18 mouse cellular contexts compared by ENCODE assay signal in genomic region chr19:23034117-23034516, GRCm38 (mm10).
DNase-seq lines count a peak whose midpoint lies in the region; ATAC-seq and TF ChIP-seq lines count a peak whose summit lies in the region.
"Had no signal": no experiment of that assay in that cellular context is flagged by ENCODE, and none has a peak within 500 bp of the region (broad histone marks: within the 10 kb centered on the region; RNA-seq: fewer than 3 reads in every experiment).

No protein-coding gene starts in this region.

- no peak overlapping the region for H3K9ac ChIP-seq in intestine, embryonic 14.5 days (ENCODE audit: low read length)
- no peak overlapping the region for H3K9ac ChIP-seq in intestine, embryonic 16.5 days (ENCODE audit: low read depth, low read length)
- H3K9ac ChIP-seq in liver, postnatal 0 days (replicated peaks), result no peak overlapping the region
- no peak overlapping the region for H3K9ac ChIP-seq in liver, embryonic 11.5 days (ENCODE audit: low read depth, low read length)
- H3K9ac ChIP-seq: embryonic facial prominence, embryonic 13.5 days; forebrain, embryonic 12.5 days; heart, embryonic 13.5 days; hindbrain, embryonic 15.5 days had no signal

- H3K27me3 ChIP-seq in intestine, embryonic 14.5 days (replicated peaks; ENCODE audit: control insufficient read depth, insufficient read depth, low read length), result no peaks in the 10 kb centered on the region
- no peaks in the 10 kb centered on the region for H3K27me3 ChIP-seq in intestine, embryonic 16.5 days (replicated peaks; ENCODE audit: control insufficient read depth, insufficient read depth, low read length)
- no peaks in the 10 kb centered on the region for H3K27me3 ChIP-seq in liver, postnatal 0 days (ENCODE audit: insufficient read depth, low read length)
- H3K27me3 ChIP-seq in liver, embryonic 11.5 days (replicated peaks; ENCODE audit: control insufficient read depth, insufficient read depth, low read length), result no peaks in the 10 kb centered on the region
- H3K27me3 ChIP-seq: embryonic facial prominence, embryonic 13.5 days; forebrain, embryonic 12.5 days; heart, embryonic 13.5 days; hindbrain, embryonic 15.5 days had no signal

- H3K4me3 ChIP-seq in intestine, embryonic 14.5 days (ENCODE audit: low read depth, low read length), result no peak overlapping the region
- H3K4me3 ChIP-seq in intestine, embryonic 16.5 days (ENCODE audit: low read length), result no peak overlapping the region
- H3K4me3 ChIP-seq in liver, postnatal 0 days (ENCODE audit: low read depth, low read length), result no peak overlapping the region
- no peak overlapping the region for H3K4me3 ChIP-seq in liver, embryonic 11.5 days (ENCODE audit: low read depth, low read length)
- H3K4me3 ChIP-seq: embryonic facial prominence, embryonic 13.5 days; forebrain, embryonic 12.5 days; heart, embryonic 13.5 days; hindbrain, embryonic 15.5 days had no signal

- H3K9me3 ChIP-seq in intestine, embryonic 14.5 days (ENCODE audit: control insufficient read depth, low read length), result peaks cover 3% of the 10 kb centered on the region; the same call in 1 of the 2 replicates
- H3K9me3 ChIP-seq in intestine, embryonic 16.5 days (ENCODE audit: control insufficient read depth, low read length), result no peaks in the 10 kb centered on the region
- H3K9me3 ChIP-seq in liver, postnatal 0 days (ENCODE audit: low read length), result no peaks in the 10 kb centered on the region
- H3K9me3 ChIP-seq in liver, embryonic 11.5 days (ENCODE audit: control insufficient read depth, low read length), result no peaks in the 10 kb centered on the region
- H3K9me3 ChIP-seq: embryonic facial prominence, embryonic 13.5 days; forebrain, embryonic 12.5 days; heart, embryonic 13.5 days; hindbrain, embryonic 15.5 days had no signal

- no peak overlapping the region for H3K4me2 ChIP-seq in intestine, embryonic 14.5 days (ENCODE audit: low read length)
- H3K4me2 ChIP-seq in intestine, embryonic 16.5 days (ENCODE audit: low read depth, low read length), result no peak overlapping the region
- no peak overlapping the region for H3K4me2 ChIP-seq in liver, postnatal 0 days (ENCODE audit: low read depth, low read length)
- H3K4me2 ChIP-seq in liver, embryonic 11.5 days, result no peak overlapping the region
- H3K4me2 ChIP-seq: embryonic facial prominence, embryonic 13.5 days; forebrain, embryonic 12.5 days; heart, embryonic 13.5 days; hindbrain, embryonic 15.5 days had no signal

- H3K4me1 ChIP-seq in intestine, embryonic 14.5 days (replicated peaks; ENCODE audit: control insufficient read depth, insufficient read depth, low read length), result no peaks in the 10 kb centered on the region
- H3K4me1 ChIP-seq in intestine, embryonic 16.5 days (ENCODE audit: control insufficient read depth, insufficient read depth, low read length), result no peaks in the 10 kb centered on the region
- peaks cover 18% of the 10 kb centered on the region for H3K4me1 ChIP-seq in liver, postnatal 0 days (ENCODE audit: insufficient read depth)
- no peaks in the 10 kb centered on the region for H3K4me1 ChIP-seq in liver, embryonic 11.5 days (replicated peaks; ENCODE audit: control insufficient read depth, insufficient read depth, low read length)
- H3K4me1 ChIP-seq: embryonic facial prominence, embryonic 13.5 days; heart, embryonic 13.5 days had no signal

- no peak for TF ChIP-seq CTCF in liver, postnatal 0 days (IDR thresholded peaks at IDR 0.05; ENCODE audit: low read depth)

- 84% methylated on average over 5 of the region's 5 CpGs for WGBS in intestine, embryonic 14.5 days
- WGBS in intestine, embryonic 16.5 days, result 75% methylated on average over 5 of the region's 5 CpGs
- 54% methylated on average over 5 of the region's 5 CpGs for WGBS in liver, postnatal 0 days (ENCODE audit: insufficient replicate concordance)
- WGBS in liver, embryonic 11.5 days, result 67% methylated on average over 5 of the region's 5 CpGs

- no peak for TF ChIP-seq EP300 in liver, postnatal 0 days (IDR thresholded peaks at IDR 0.05; ENCODE audit: low read depth)

- H3K36me3 ChIP-seq in intestine, embryonic 14.5 days (ENCODE audit: control insufficient read depth, insufficient read depth, low read length), result no peaks in the 10 kb centered on the region
- no peaks in the 10 kb centered on the region for H3K36me3 ChIP-seq in intestine, embryonic 16.5 days (ENCODE audit: control insufficient read depth, insufficient read depth, low read length)
- H3K36me3 ChIP-seq in liver, postnatal 0 days (replicated peaks; ENCODE audit: insufficient read depth, low read length), result no peaks in the 10 kb centered on the region
- H3K36me3 ChIP-seq in liver, embryonic 11.5 days (ENCODE audit: control insufficient read depth, insufficient read depth, low read length), result no peaks in the 10 kb centered on the region
- H3K36me3 ChIP-seq: embryonic facial prominence, embryonic 13.5 days; forebrain, embryonic 12.5 days; heart, embryonic 13.5 days; hindbrain, embryonic 15.5 days had no signal

- no peak for ATAC-seq in intestine, embryonic 14.5 days (replicated peaks; ENCODE audit: low FRiP score, low TSS enrichment, low read depth)
- ATAC-seq in intestine, embryonic 16.5 days, result no peak
- ATAC-seq in liver, postnatal 0 days, result no peak
- no peak for ATAC-seq in liver, embryonic 11.5 days (replicated peaks; ENCODE audit: low FRiP score)
- ATAC-seq in granulocyte monocyte progenitor cell, adult 5-6 weeks (replicated peaks; ENCODE audit: poor library complexity, severe bottlenecking), result peak; percentile 55
- ATAC-seq: forebrain, embryonic 16.5 days had no signal

- peak; percentile 39 for DNase-seq in intestine, embryonic 14.5 days (ENCODE audit: low spot score)
- no peak for DNase-seq in liver, postnatal 0 days
- DNase-seq in liver, embryonic 11.5 days (ENCODE audit: low spot score), result no peak
- no peak for DNase-seq in ovary, postnatal 36 days (ENCODE audit: low spot score)
- no peak for DNase-seq in ovary, postnatal 10 days (ENCODE audit: low spot score)
- DNase-seq: adrenal gland, adult 8-10 months; cerebellum, adult 18-20 months; cerebellum, adult 9-11 months; cerebellum, postnatal 36 days; gastrocnemius, postnatal 25 days; heart, postnatal 36 days had no signal

- no peak overlapping the region for H3K27ac ChIP-seq in intestine, embryonic 14.5 days (ENCODE audit: low read depth)
- H3K27ac ChIP-seq in intestine, embryonic 16.5 days (ENCODE audit: low read length), result no peak overlapping the region
- H3K27ac ChIP-seq in liver, postnatal 0 days (ENCODE audit: low read depth), result peak overlapping the region; percentile 73
- no peak overlapping the region for H3K27ac ChIP-seq in liver, embryonic 11.5 days (ENCODE audit: low read depth, low read length)
- H3K27ac ChIP-seq: embryonic facial prominence, embryonic 13.5 days; forebrain, embryonic 12.5 days; heart, embryonic 13.5 days; hindbrain, embryonic 15.5 days had no signal
